Mouse (Mus musculus) G1E (cell line): ENCODE data around the gene Zfp318.

Experiments used
- CTCF ChIP-seq: IDR thresholded peaks from 2 replicates; pipeline ENCODE4 v1.5.1; 2012; ENCODE audit warnings: low read depth, low read length, inconsistent platforms, mixed read lengths
- GATA1 ChIP-seq: IDR thresholded peaks from 2 replicates; pipeline ENCODE4 v1.6.1; 2012; ENCODE audit warnings: borderline replicate concordance, low read length, inconsistent platforms, mixed read lengths
- POLR2AphosphoS5 ChIP-seq: IDR thresholded peaks from 2 replicates; pipeline ENCODE4 v1.6.1; 2012; ENCODE audit warnings: low read depth, low read length, inconsistent platforms; ENCODE audit not compliant: insufficient replicate concordance

DNA sequence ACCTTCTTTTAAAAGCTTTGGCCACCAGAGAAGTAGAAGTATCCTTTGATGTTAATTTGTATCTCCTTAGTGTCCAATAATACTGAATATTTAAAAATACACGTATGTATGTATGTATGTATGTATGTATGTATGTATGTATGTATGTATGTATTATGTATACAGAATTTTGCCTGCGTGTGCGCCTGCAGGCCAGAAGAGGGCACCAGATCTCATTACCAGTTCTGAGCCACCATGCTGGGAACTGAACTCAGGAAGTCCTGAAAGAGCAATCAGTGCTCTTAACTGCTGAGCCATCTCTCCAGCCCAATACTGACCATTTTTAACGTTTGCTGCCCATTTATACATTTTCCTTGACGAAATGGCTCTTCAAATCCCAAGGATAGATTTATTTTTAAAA, 47.1 kb upstream of the Zfp318 start:
- TF ChIP-seq CTCF = no peak
- no peak for TF ChIP-seq GATA1
- TF ChIP-seq POLR2AphosphoS5 = no peak
